Mouse (Mus musculus) 3T3-L1 (cell line): Measurements from ENCODE around the gene Fam189a1.

Experiments
- DNase-seq: peaks from one replicate; pipeline ENCODE4 v3.0.0-alpha.2; 2015; ENCODE audit warnings: low read depth, low spot score

Gene Fam189a1

DNA sequence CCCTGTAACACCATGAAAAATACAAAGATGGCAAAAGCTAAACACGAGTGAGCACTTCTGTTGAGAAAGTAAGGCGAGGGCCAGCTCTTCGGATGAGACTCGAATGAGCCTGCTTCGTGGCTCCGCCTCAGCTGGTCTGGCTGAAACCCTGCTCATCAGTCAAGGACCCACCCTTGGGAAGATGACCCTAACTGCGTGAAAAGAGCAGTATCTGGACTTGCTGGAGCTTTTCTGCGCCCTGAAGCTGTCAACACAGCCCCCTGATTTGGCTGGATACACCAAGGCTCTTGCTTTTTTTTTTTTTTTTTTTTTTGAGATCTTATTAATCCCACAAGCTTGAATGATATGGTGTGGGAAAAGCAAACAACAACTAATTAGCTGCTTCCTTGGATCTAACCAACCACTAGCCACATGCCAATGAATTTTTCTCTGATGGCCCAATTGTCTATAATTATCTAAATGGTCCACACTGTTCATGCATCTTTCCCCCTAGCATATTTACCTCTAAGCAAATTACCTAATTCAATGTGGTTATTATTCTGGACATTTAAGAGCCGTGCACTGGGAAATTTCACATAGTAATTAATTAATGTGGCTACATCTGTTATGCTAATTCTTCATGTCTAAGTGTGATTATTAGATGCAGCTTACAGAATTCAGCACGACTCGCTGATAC lies 272.0 kb downstream of the Fam189a1 start:
- no peak for DNase-seq

DNA sequence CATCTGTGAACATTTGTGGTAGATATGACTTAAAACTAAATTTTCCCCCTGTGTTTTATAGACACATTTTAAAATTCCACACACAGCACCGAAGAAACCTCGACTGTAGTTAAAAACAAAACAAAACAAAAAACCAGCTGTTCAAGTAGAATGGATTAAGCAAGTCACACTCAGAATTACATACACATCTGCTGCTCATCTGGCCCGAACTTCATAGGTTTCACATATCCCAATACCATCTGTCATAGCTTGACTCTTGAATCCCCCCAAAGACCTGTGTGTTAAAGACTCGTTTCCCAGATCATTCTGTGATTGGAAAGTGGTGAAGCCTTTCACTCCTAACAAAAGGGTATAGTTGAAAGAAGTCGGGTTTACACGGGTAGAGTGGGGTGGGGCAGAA lies 274.1 kb downstream of the Fam189a1 start:
- no peak for DNase-seq

DNA sequence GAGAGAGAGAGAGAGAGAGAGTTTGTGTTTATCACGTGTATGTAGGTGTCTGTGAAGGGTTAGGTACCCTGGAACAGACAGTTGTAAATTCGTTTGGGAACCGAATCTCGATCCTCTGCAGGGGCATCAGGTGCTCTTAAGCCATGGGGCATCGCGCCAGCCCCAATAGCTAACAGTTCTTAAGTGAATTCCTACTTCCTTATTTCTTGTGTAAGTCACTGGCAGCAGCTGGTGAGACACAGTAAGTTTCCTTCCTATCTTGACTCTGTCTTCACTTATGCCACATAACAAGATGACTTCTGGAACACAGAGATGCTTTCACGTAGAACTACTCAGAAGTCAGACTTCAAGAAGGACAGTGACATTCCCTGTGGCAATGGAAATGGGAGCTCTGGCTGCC lies 275.0 kb downstream of the Fam189a1 start:
- DNase-seq: no peak

DNA sequence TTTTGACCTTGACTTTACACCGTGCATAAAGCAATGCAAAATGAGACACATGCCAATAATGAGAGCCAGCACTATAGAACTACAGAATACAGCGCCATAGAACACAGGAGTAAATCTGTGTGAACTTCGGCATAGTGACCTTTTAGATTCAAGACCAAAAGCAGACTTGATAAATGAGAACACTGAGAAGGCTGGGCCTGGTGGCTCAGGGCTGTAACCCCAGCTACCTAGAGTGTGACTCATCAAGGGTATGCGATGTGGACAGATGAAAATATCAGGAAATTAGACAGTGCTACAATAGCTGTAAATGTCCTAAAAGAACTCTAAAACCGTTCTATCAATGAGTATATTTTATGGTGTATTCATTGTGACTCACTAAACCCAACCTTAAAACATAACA lies 276.0 kb downstream of the Fam189a1 start:
- DNase-seq: peak; percentile 40

DNA sequence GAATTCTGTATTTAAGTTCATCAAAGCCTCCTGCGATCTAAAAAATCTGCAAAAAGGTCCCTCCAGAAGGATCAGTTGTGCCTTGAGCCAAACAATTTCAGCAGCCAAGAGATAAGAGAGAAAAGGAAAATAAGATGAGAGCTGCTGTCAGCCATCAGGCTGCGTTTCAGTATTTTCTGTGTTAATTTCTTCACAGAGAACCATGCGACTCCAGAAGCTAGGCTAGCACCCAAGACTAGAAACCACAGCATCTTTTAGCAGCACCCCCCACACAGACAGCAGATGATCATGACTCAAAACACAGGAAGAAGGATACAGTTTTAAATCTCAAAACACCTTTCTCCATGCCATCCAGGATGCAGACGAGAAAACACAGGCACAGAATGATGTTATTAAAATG lies 281.4 kb downstream of the Fam189a1 start:
- DNase-seq: no peak

DNA sequence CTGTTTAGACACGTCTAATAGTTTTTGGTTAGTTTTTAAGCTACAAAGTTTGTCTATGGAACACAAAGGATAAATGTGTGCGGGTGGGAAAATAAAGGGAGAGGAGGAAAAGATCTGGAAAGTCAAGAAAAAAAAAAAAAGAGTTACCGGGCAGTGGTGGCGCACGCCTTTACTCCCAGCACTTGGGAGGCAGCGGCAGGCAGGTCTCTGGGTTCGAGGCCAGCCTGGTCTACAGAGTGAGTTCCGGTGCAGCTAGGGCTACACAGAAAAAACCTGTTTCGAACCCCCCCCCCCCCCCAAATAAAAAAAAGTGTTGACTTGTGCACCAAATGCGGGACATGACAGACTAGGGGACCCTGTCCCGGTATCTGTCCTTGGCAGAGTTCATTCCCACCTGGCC lies 283.1 kb downstream of the Fam189a1 start:
- no peak for DNase-seq

DNA sequence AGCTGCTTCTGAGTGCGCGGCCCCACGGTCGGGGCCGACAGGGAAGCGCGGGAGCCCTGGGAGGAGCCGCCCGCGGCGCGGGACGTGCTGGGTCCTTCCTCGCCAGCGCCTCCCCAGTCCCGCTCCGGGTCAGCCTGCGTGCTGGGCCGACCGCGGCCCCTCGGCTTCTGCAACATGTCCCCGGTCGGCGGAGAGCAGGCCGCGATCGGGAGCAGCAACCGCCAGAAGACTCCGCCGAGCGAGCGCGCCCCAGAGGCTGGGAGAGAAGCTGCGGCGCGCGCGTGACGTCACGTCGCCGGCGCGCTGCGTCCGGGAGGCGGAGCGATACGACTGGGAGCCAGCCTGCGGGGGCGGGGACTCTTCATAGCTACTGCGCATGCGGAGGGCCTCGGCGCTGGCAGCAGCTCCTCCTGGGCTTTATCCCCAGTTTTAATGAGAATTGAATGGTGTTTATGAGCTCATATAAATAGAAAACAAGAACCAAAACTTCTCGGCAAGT lies 283.6 kb downstream of the Fam189a1 start, which contains the start of gene Nsmce3:
TSS of gene Nsmce3 (minus strand) at position 255 of the 499 bp plus-strand sequence.
- DNase-seq: peak; percentile 87

DNA sequence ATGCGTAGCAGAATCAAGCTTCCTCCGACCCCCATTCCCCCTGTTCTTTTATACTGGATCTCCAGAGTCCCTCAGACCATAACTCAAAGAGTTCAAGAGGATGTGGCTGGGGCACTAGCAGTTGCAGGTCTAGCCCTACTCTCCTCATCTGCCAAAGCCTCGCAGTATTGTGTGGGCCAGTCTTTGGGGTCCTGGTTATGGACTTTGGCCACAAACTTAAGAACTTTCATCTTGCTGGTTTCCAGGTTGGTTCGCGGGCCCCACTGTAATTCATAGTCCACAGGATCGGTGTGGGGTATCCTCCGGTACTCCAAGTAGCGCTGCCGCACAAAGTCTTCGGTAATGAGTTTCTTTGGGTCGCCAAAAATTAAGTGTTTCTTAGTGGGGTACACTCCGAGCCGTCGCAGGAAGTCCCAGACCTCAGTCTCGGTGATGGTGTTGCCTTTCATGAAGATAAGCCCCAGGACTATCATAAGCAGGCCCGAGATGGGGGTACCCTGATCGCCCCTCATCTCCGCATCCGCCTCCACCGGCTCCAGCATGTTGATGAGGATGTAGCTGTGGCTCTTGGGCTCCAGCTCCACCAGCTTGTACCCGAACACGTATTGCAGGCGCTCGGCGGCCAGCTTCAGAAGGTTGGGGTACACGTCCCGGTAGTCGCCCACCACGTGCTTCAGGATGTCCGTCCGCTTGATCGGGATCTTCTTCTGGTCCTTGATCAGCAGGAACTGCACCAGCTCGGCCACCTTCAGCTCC lies 284.2 kb downstream of the Fam189a1 start:
- no peak for DNase-seq

DNA sequence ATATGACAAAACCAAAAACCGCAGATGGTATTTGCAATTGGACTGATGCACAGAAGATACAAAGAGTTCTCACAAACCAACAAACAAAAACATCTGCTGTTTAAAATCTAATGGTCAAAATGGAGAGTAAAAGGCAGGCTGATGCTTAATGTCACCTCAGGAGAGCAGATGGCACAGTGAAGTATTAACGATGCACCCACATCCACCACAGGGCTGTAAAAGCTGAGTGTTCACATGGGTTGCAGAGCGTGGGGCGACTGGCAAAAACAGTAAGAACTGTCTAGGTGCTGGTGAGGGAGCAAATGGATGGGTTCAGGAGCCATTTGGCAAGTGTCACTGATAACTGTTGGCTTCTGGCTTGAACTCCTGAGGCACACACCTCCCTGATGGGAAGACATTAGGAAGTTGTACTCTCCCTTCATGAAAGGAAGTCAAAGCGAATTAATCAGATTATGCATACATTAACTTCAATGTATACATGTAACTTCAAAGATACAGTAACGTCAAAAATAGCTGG lies 286.8 kb downstream of the Fam189a1 start:
- DNase-seq: no peak

DNA sequence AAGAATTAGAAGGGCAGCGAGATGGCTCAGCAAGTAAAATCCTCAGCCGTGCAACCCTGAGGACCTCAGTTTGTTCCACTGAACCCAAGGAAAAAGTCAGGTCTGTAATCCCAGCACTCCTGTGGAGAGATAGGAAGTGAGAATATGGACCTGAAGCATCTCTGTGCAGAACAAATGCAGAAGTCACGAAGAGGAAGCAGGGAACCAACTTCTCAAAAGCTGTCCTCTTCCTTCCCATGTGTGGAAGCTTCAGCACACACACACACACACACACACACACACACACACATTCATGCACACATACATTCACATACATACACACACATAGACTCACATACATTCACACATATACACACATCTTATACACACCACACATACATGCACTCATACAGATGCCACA lies 292.8 kb downstream of the Fam189a1 start:
- no peak for DNase-seq

DNA sequence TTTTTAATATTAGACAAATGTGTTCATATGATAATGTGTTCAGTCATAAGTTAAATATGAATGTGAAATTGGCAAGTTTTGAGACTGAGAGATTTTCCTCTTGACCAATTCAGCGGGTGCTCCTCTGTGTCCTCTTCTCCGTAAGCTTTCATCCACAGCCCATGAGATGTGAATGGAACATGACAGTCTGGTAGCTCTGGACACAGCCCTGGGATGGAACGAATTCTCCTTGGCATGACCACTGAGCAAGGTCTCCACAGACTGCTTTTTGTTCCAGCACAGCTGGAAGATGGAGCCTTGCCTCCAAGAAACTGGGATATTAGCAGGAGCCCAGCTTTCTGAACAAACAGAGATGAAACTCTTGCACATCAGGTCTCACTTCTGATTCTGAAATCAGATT lies 293.4 kb downstream of the Fam189a1 start:
- DNase-seq: no peak

DNA sequence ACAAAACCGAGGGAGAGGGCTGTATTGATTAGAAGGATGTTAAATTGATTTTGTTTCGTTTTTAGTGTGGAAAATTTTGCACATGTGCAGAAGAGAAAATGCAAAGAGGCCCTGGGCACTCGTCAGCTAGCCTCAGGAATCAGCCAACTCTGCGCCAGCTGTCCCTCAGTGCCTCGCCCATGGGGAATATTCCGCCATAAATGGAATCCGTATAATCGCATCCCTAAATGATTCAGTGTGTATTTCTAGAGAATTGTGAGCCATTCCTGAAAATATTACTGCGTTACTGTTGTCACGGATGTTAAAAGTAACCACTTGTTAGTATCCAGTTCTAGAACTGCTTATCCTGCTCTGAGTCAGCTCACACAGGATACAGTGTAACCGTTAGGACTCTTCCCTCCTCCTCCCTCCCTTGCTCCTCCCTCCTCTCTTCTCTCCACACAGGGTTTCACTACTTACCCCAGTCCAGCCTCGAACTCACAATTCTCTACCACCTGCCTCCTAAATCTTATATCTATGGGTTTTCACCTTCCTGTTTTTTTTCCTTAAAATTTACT lies 299.8 kb downstream of the Fam189a1 start:
- DNase-seq: peak; percentile 34

DNA sequence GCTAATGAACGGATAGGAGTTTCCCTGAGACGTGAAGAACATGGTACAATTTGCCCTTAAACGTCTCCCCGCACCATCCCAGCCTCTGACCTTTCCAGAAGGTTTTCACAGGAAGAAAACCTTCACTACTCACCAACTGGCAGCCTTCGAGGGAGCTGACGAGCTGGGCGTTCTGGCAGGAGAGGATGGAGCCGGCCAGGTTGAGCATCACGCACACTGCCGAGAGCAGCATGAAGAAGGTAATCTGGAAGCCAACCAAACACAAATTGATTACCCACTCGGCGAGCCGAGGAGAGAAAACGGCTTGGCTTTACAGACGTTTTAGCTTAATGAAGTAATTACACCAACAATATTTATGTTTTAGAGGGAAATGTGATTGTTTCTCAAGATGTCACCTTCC lies 300.4 kb downstream of the Fam189a1 start:
- no peak for DNase-seq

DNA sequence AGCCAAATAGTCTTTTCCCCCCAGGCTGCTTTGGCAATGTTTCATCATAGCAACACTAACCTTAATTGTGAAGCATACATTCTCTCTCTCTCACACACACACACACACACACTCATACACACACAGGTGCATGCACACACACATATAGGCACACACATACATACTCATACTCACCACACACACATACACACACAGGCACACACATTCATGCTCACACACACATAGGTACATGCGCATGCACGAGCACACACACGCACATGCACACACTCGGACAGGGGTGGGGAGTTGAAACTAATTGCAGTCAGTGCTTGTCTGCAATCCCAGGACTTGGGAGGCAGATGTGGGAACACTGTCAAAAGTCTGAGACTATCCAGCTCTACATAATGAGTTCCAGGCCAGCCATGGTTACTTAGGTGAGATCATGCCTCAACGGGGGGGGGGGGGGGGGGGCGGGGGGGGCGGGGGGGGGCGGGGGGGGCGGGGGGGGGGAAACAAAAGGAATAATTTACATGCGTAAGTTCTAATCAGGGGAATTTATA lies 300.9 kb downstream of the Fam189a1 start:
- peak; percentile 13 for DNase-seq

DNA sequence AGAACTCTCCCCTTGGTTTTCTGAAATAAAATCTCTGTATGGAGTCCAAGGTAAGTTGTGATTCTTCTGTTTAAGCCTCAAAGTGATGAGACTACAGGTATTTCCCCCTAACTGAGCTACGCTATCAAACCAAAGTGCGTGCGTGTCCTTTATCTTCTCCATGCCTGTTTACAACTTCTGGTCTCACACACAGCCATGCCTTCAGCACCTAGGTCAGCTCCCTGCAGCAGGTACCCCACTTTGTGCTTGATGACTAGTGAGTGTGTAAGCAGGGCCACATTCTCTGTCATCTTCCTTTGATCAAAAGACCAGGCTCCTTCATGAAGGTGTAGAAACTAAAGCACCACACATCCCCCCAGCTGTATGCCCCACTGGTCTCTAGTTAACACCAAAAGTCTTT lies 305.6 kb downstream of the Fam189a1 start:
- peak; percentile 20 for DNase-seq

DNA sequence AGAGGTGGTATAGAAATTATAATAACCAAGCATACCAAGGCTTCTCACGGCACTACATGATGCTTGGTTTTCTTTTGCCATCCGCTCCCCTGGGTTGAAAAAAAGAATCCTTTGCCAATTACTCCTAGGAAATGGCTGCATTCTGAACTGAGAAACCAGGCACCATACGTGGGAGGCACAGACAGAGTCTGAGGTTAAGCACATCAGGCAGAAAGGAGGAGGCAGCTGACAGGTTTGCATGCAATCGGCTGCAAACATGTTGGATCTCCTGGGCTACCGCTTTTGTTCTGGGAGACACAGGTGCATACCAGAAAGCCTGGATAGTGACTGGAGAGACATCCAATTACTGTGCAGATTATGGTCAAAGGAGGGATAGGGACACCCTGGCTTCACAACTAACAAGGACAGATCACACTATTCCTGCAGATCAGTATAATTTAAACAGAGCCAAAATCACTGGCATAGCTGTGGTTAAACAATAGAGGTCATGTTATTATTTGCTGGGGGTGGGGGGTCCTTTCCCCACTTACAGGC lies 308.9 kb downstream of the Fam189a1 start:
- DNase-seq: no peak

DNA sequence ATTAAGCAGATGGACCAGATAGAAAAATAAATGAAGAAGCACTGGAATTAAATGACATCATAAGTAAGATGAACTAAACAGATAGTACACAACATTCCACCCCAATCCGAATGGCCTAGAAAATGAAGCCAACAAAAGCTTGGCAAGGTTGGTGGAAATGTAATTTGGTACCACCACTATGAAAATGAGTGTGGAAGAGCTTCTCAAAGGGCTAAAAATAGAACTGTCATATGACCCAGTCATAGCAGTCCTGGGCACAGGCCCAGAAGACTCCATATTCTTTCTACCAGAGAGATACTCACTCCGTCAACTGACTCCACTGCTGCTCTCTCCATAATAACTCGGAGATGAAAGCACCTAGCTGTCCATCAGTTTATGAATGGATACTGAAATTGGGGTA lies 310.3 kb downstream of the Fam189a1 start:
- peak; percentile 40 for DNase-seq

DNA sequence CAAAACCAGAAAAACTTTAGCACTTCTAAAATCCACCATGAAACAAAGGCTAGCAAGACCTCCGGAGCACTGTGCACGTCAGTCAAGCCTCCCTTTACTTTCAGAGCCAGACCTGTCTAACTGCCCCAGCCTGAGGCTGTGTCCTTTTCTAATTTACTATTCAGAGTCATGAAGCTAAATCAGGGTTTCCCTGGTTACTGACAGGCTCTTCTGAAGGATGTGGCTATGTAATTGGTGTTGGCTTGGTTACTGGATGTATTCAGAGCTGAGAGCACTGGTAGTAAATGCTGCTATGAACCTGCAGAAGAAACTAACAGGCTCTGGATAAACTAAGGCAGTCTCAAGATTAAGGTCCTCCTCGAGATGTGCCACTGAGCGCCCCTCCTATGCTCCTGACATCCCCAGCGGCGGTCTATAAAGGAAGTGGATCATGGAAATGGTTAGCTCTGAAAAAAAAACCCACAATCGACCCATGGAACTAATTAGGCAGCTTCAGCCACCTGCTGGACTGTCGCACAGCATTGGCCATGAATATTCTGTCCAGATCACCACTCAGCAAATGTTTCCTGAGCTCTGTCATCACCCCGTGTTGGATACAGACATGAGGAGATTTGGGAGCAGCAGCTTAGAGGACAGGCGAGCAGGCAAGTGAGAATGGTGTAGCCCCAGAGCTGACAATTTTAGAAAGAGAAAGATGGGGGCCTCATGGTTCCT lies 315.3 kb downstream of the Fam189a1 start:
- DNase-seq: no peak

DNA sequence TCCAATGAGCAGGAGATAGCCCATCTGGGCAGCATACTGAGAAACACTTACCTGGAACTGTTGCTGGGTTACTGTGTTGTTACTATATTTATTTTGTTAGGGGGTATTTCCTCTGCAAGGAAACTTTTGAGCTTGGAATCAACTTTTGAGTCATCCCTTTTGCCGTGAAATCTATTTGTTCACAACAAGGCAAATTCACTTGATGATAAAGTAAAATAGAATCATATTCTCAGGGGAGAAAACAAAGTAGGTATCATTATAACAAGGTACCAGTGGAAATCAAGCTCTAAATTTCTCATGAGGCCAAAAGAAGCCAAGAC lies 315.8 kb downstream of the Fam189a1 start:
- DNase-seq: no peak

DNA sequence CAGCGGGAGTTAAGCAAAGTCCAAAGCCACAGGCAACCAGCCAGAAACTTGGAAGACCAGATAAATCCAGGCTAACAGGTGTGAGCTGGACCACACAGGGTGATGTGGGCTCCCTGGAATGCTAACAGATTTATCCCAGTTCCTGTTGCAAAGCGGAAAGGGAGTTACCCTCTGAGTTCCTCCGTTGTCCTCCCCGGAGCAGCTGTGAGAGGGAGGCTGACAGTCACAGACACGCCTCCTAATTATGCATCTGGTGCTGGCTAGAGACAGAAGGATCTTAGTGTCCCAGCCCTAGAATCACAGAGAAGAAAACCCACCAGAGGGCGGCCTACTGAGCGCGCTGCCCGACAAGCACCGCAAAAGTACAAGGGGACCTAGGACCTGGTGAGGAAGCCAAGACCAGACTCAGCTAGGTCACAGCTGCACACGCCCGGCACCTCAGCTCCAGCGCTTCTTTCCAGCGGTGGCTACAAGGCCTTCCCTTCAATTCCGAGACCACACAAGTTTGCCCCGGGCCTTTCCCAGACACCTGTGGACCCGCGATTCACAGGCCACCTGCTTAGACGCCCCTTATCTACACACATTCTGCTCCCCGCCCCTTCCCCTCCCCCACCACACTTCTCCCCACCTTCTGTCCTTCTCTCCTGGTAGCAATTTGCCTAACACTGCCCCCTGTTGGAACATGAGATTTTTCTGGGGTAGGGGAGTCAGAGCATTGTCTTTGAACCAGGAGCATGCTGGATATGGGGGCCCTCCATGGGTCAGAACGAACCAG lies 316.4 kb downstream of the Fam189a1 start:
- no peak for DNase-seq

DNA sequence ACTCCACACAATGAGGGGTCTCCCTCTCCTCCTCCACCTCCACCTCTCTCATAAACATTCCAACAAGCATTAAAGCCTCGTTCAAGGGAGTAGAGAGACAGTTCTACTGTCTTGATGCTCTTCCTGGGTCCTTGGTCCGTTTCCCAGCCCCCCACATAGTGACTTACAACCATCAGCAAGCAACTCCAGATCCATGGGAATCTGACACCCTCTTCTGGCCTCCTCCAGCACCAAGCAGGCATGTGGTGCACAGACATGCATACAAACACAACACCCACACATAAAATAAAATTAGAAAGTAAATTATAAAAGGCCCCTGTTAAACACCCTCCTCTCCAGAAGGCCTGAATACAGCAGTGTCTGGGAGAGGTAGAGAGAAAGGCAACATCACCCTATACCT lies 317.1 kb downstream of the Fam189a1 start:
- DNase-seq: no peak
